Mouse (Mus musculus): Measurements from ENCODE around the gene Tectb. TPM values are rescaled to one million over a fixed set of nuclear protein-coding genes. Genes with fewer than 3 reads are reported as not detected.
"Not testable (repeated sequence)": the region's sequence is repeated elsewhere in the genome, so short reads cannot be mapped to it uniquely, and the experiment has no call there.

The Tectb gene
- total RNA-seq, 2 experiments from 2014 or later = not detected

GRCm38 (mm10) chr19:55164162-55164561 is 16.4 kb upstream of the Tectb start:
- no peak for ATAC-seq (replicated peaks; ENCODE audit: low FRiP score, low TSS enrichment, poor library complexity, severe bottlenecking)

GRCm38 (mm10) chr19:55165183-55165865 is 15.2 kb upstream of the Tectb start:
- 0 out of 2 replicates have a peak, but pooled peaks have one; percentile 50 for ATAC-seq (replicated peaks; ENCODE audit: low FRiP score, low TSS enrichment, poor library complexity, severe bottlenecking)

- ATAC-seq (replicated peaks; ENCODE audit: low FRiP score, low TSS enrichment, poor library complexity, severe bottlenecking) = no peak
These were observed 14.6 kb upstream of the Tectb start for GRCm38 (mm10) chr19:55165954-55166353.

GRCm38 (mm10) chr19:55166741-55167140 is 13.8 kb upstream of the Tectb start:
- no peak for ATAC-seq (replicated peaks; ENCODE audit: low FRiP score, low TSS enrichment, poor library complexity, severe bottlenecking)

- no peak for ATAC-seq (replicated peaks; ENCODE audit: low FRiP score, low TSS enrichment, poor library complexity, severe bottlenecking)
These were observed 12.8 kb upstream of the Tectb start for GRCm38 (mm10) chr19:55167741-55168140.

- no peak for ATAC-seq (replicated peaks; ENCODE audit: low FRiP score, low TSS enrichment, poor library complexity, severe bottlenecking)
These were observed 12.2 kb upstream of the Tectb start for GRCm38 (mm10) chr19:55168360-55168759.

- ATAC-seq (replicated peaks; ENCODE audit: low FRiP score, low TSS enrichment, poor library complexity, severe bottlenecking) = not testable (repeated sequence)
These were observed 11.2 kb upstream of the Tectb start for GRCm38 (mm10) chr19:55169236-55169729.

GRCm38 (mm10) chr19:55170399-55170798 is 10.1 kb upstream of the Tectb start:
- ATAC-seq (replicated peaks; ENCODE audit: low FRiP score, low TSS enrichment, poor library complexity, severe bottlenecking) = no peak

GRCm38 (mm10) chr19:55171585-55171984 is 8.9 kb upstream of the Tectb start:
- ATAC-seq (replicated peaks; ENCODE audit: low FRiP score, low TSS enrichment, poor library complexity, severe bottlenecking) = no peak

GRCm38 (mm10) chr19:55177143-55177542 is 3.4 kb upstream of the Tectb start:
- ATAC-seq (replicated peaks; ENCODE audit: low FRiP score, low TSS enrichment, poor library complexity, severe bottlenecking) = no peak

- ATAC-seq (replicated peaks; ENCODE audit: low FRiP score, low TSS enrichment, poor library complexity, severe bottlenecking) = no peak
These were observed 3.9 kb downstream of the Tectb start for GRCm38 (mm10) chr19:55184442-55184841.

- no peak for ATAC-seq (replicated peaks; ENCODE audit: low FRiP score, low TSS enrichment, poor library complexity, severe bottlenecking)
These were observed 4.5 kb downstream of the Tectb start for GRCm38 (mm10) chr19:55185074-55185473.

- ATAC-seq (replicated peaks; ENCODE audit: low FRiP score, low TSS enrichment, poor library complexity, severe bottlenecking) = no peak
These were observed 5.1 kb downstream of the Tectb start for GRCm38 (mm10) chr19:55185651-55186050.

GRCm38 (mm10) chr19:55190065-55190464 is 9.5 kb downstream of the Tectb start:
- ATAC-seq (replicated peaks; ENCODE audit: low FRiP score, low TSS enrichment, poor library complexity, severe bottlenecking) = no peak

GRCm38 (mm10) chr19:55191596-55191995 is 11.1 kb downstream of the Tectb start:
- ATAC-seq (replicated peaks; ENCODE audit: low FRiP score, low TSS enrichment, poor library complexity, severe bottlenecking) = no peak

- ATAC-seq (replicated peaks; ENCODE audit: low FRiP score, low TSS enrichment, poor library complexity, severe bottlenecking) = no peak
These were observed 11.9 kb downstream of the Tectb start for GRCm38 (mm10) chr19:55192254-55192945.

- no peak for ATAC-seq (replicated peaks; ENCODE audit: low FRiP score, low TSS enrichment, poor library complexity, severe bottlenecking)
These were observed 13.3 kb downstream of the Tectb start for GRCm38 (mm10) chr19:55193717-55194394.

GRCm38 (mm10) chr19:55194520-55195170 is 14.1 kb downstream of the Tectb start:
- no peak for ATAC-seq (replicated peaks; ENCODE audit: low FRiP score, low TSS enrichment, poor library complexity, severe bottlenecking)

- ATAC-seq (replicated peaks; ENCODE audit: low FRiP score, low TSS enrichment, poor library complexity, severe bottlenecking) = no peak
These were observed 15.0 kb downstream of the Tectb start for GRCm38 (mm10) chr19:55195574-55195973.

- ATAC-seq (replicated peaks; ENCODE audit: low FRiP score, low TSS enrichment, poor library complexity, severe bottlenecking) = peak; percentile 77
These were observed 17.8 kb downstream of the Tectb start for GRCm38 (mm10) chr19:55198303-55198702.

Measured in megakaryocyte-erythroid progenitor cell, adult 5-6 weeks (primary cell).